Mouse (Mus musculus) liver, embryonic 14.5 days (tissue): ENCODE data around the gene Arhgap27. TPM values are rescaled to one million over a fixed set of nuclear protein-coding genes. Genes with fewer than 3 reads are reported as not detected.

ENCODE experiments used
- ATAC-seq: fragments of 200-750 bp; cut with Nextera tagmentation; 2 replicates; pipeline ENCODE4 v1.8.0; 2017; ENCODE audit warnings: moderate number of reproducible peaks, mild to moderate bottlenecking, moderate library complexity; ENCODE audit not compliant: insufficient read depth
- DNase-seq, 3 experiments: peaks; one replicate each; pipeline ENCODE4 v3.0.0-alpha.2; 2012 to 2013; ENCODE audit warnings: low read depth in 3 of 3, low spot score in 3 of 3
- H3K27ac ChIP-seq: fragments of 300-500 bp; sonication (generic); 2 replicates; pipeline ENCODE4 v1.5.1; 2014; ENCODE audit warnings: moderate library complexity, mild to moderate bottlenecking, control low read depth, inconsistent platforms
- H3K27me3 ChIP-seq: fragments of 300-500 bp; sonication (generic); 2 replicates; pipeline ENCODE4 v1.6.1; 2014; ENCODE audit warnings: mild to moderate bottlenecking, low read length, moderate library complexity; ENCODE audit not compliant: control insufficient read depth, insufficient read depth
- H3K36me3 ChIP-seq: fragments of 300-500 bp; sonication (generic); replicated peaks from 2 replicates; pipeline ENCODE4 v1.6.1; 2014; ENCODE audit warnings: low read depth; ENCODE audit not compliant: control insufficient read depth, insufficient read depth
- H3K4me1 ChIP-seq, 2 experiments: fragments of 200-500 bp in 1 of 2; fragments of 300-500 bp in 1 of 2; sonication (generic) in 1 of 2; replicated peaks; 2 replicates each; pipeline ENCODE4 v1.6.1; 2012 to 2014; ENCODE audit warnings: antibody characterized with exemption in 1 of 2, inconsistent platforms in 1 of 2, low read length in 1 of 2; ENCODE audit not compliant: control insufficient read depth in 2 of 2, insufficient read depth in 2 of 2
- H3K4me2 ChIP-seq: fragments of 300-500 bp; sonication (generic); 2 replicates; pipeline ENCODE4 v1.6.1; 2014; ENCODE audit warnings: low read depth, mild to moderate bottlenecking, control low read depth, moderate library complexity
- H3K4me3 ChIP-seq, 2 experiments: fragments of 200-500 bp in 1 of 2; fragments of 300-500 bp in 1 of 2; sonication (generic) in 1 of 2; 2 replicates each; pipeline ENCODE4 v1.5.1; 2012 to 2014; ENCODE audit warnings: low read depth in 2 of 2, low read length in 2 of 2, mild to moderate bottlenecking in 2 of 2, control low read depth in 1 of 2, inconsistent platforms in 1 of 2, moderate library complexity in 1 of 2; ENCODE audit not compliant: insufficient read depth in 1 of 2
- H3K9ac ChIP-seq: fragments of 300-500 bp; sonication (generic); replicated peaks from 2 replicates; pipeline ENCODE4 v1.6.1; 2014; ENCODE audit warnings: mild to moderate bottlenecking, control low read depth, moderate library complexity
- H3K9me3 ChIP-seq: fragments of 300-500 bp; sonication (generic); 2 replicates; pipeline ENCODE4 v1.6.1; 2016; ENCODE audit warnings: low read length, mixed read lengths; ENCODE audit not compliant: control insufficient read depth
- CTCF ChIP-seq: IDR thresholded peaks from 2 replicates; pipeline ENCODE4 v1.5.1; 2016; ENCODE audit warnings: antibody characterized with exemption, low read depth, control low read depth
- EP300 ChIP-seq: IDR thresholded peaks from 2 replicates; pipeline ENCODE4 v1.6.1; 2016; ENCODE audit warnings: antibody characterized with exemption, low read depth
- WGBS: fragments of 180-500 bp; shearing (Covaris S2); extraction: QIAGEN DNeasy Blood & Tissue Kit; methylation state at CpG from one replicate; pipeline ENCODE4 v1.1.7; 2014; ENCODE audit not compliant: insufficient replicate concordance; 5-methylcytosine and 5-hydroxymethylcytosine counted together
- polyA plus RNA-seq, 2 experiments: library from polyadenylated mRNA; depleted of rRNA in 1 of 2; stranded (reverse) in 1 of 2; unstranded in 1 of 2; fragments of >200 nt; fragmentation: Nextera tagmentation in 1 of 2; extraction: Ambion mirVana in 1 of 2; gene quantifications; 2 replicates each; pipeline versions ENCODE4 v1.2.1 to v1.2.3; 2012 to 2014

The Arhgap27 gene
- polyA plus RNA-seq, 2 experiments, result 1.4 to 2.6 TPM

- no peak for ATAC-seq
- peaks cover 53% of the 10 kb centered on the region for H3K27me3 ChIP-seq
- H3K4me3 ChIP-seq, result peak overlapping the region; percentile 10 to 47; a peak in 3 of 4 replicates
- 2% methylated on average over 13 of the region's 13 CpGs for WGBS
- no peaks in the 10 kb centered on the region for H3K9me3 ChIP-seq
- no peaks in the 10 kb centered on the region for H3K36me3 ChIP-seq
- peak overlapping the region; percentile 58 for H3K4me2 ChIP-seq
- H3K4me1 ChIP-seq, result peaks cover 0 to 4% of the 10 kb centered on the region in 2 experiments; a peak in 1 of 4 replicates
- no peak for DNase-seq
- no peak overlapping the region for H3K27ac ChIP-seq
- no peak for TF ChIP-seq EP300
- TF ChIP-seq CTCF, result no peak
- no peak overlapping the region for H3K9ac ChIP-seq
Observed at GRCm38 (mm10) chr11:103362054-103362432, 1.4 kb downstream of the Arhgap27 start.

- Histone ChIP-seq H3K27me3 (peaks cover 53% of the 10 kb centered on the region), H3K4me3 (peak overlapping the region; percentile 10 to 25; a peak in 1 of 4 replicates), H3K4me1 (peaks cover 0 to 4% of the 10 kb centered on the region in 2 experiments; a peak in 1 of 4 replicates), H3K4me2 (peak overlapping the region; percentile 58), H3K9me3 (no peaks in the 10 kb centered on the region), H3K27ac (no peak overlapping the region), H3K9ac (no peak overlapping the region), H3K36me3 (no peaks in the 10 kb centered on the region)
- no peak for TF ChIP-seq CTCF
- no peak for TF ChIP-seq EP300
- ATAC-seq, result no peak
- WGBS, result 5% methylated on average over 25 of the region's 25 CpGs
- DNase-seq, result no peak
Observed at GRCm38 (mm10) chr11:103361396-103362053, 2.0 kb downstream of the Arhgap27 start.

GRCm38 (mm10) chr11:103360661-103361081 lies 2.8 kb downstream of the Arhgap27 start:
- Histone ChIP-seq H3K4me1 (peaks cover 0 to 4% of the 10 kb centered on the region in 2 experiments; a peak in 1 of 4 replicates), H3K4me3 (peak overlapping the region; percentile 40 to 49), H3K9me3 (no peaks in the 10 kb centered on the region), H3K36me3 (no peaks in the 10 kb centered on the region), H3K27me3 (peaks cover 53% of the 10 kb centered on the region), H3K9ac (0 out of 2 replicates have a peak overlapping the region, but pooled peaks have one; percentile 27), H3K27ac (no peak overlapping the region), H3K4me2 (peak overlapping the region; percentile 65)
- ATAC-seq (no peak), DNase-seq (no peak)
- WGBS, result 5% methylated on average over 48 of the region's 48 CpGs
- no peak for TF ChIP-seq CTCF
- no peak for TF ChIP-seq EP300

- peak overlapping the region; percentile 40 to 49 for H3K4me3 ChIP-seq
- WGBS, result 4% methylated on average over 60 of the region's 60 CpGs
- H3K27ac ChIP-seq, result no peak overlapping the region
- peak overlapping the region; percentile 65 for H3K4me2 ChIP-seq
- H3K9me3 ChIP-seq, result no peaks in the 10 kb centered on the region
- DNase-seq (peak; percentile 43 to 53 (median 44)), ATAC-seq (peak; percentile 62)
- H3K4me1 ChIP-seq, result peaks cover 0 to 4% of the 10 kb centered on the region in 2 experiments; a peak in 1 of 4 replicates
- TF ChIP-seq EP300 (no peak), CTCF (peak; percentile 66)
- H3K36me3 ChIP-seq, result no peaks in the 10 kb centered on the region
- H3K27me3 ChIP-seq, result peaks cover 53% of the 10 kb centered on the region
- H3K9ac ChIP-seq, result 0 out of 2 replicates have a peak overlapping the region, but pooled peaks have one; percentile 27
Observed at GRCm38 (mm10) chr11:103359841-103360641, 3.5 kb downstream of the Arhgap27 start.

GRCm38 (mm10) chr11:103359122-103359521 lies 4.4 kb downstream of the Arhgap27 start:
- ATAC-seq (no peak), DNase-seq (peak; percentile 34 to 47 (median 43))
- peaks cover 49% of the 10 kb centered on the region for H3K27me3 ChIP-seq
- H3K9ac ChIP-seq, result no peak overlapping the region
- H3K27ac ChIP-seq, result no peak overlapping the region
- H3K9me3 ChIP-seq, result no peaks in the 10 kb centered on the region
- TF ChIP-seq EP300 (no peak), CTCF (peak; percentile 90)
- under 1% methylated on average over 22 of the region's 22 CpGs for WGBS
- peak overlapping the region; percentile 11; the same call in 1 of the 2 replicates for H3K4me2 ChIP-seq
- H3K4me3 ChIP-seq, result peak overlapping the region in 1 of 2 experiments; percentile 21; a peak in 1 of 4 replicates
- H3K4me1 ChIP-seq, result peaks cover 0 to 4% of the 10 kb centered on the region in 2 experiments; a peak in 1 of 4 replicates
- no peaks in the 10 kb centered on the region for H3K36me3 ChIP-seq
